Mouse (Mus musculus): ENCODE measurements at regions not wholly inside any gene's neighbourhood (a gene's known extent, or its start where the extent isn't known, plus 50 kb on each side); places are given as distances from the start of the nearest gene placed in this dataset.

GRCm38 (mm10) chr6:89256022-89256421 lies 106.4 kb downstream of the Plxna1 start:
- DNase-seq (ENCODE audit: low spot score) = no peak

- DNase-seq (ENCODE audit: low spot score) = no peak
These were observed 105.7 kb downstream of the Plxna1 start for GRCm38 (mm10) chr6:89256630-89257292.

GRCm38 (mm10) chr6:89257416-89257815 lies 105.0 kb downstream of the Plxna1 start:
- no peak for DNase-seq (ENCODE audit: low spot score)

GRCm38 (mm10) chr6:89258140-89258539 lies 104.3 kb downstream of the Plxna1 start:
- no peak for DNase-seq (ENCODE audit: low spot score)

- no peak for DNase-seq (ENCODE audit: low spot score)
These were observed 102.9 kb downstream of the Plxna1 start for GRCm38 (mm10) chr6:89259406-89259994.

GRCm38 (mm10) chr6:89262958-89263357 lies 99.5 kb downstream of the Plxna1 start:
- DNase-seq (ENCODE audit: low spot score) = no peak

GRCm38 (mm10) chr6:89265296-89265695 lies 97.1 kb downstream of the Plxna1 start:
- no peak for DNase-seq (ENCODE audit: low spot score)
